Mouse (Mus musculus): ENCODE measurements around the gene Yipf7.

Yipf7 gene

DNA sequence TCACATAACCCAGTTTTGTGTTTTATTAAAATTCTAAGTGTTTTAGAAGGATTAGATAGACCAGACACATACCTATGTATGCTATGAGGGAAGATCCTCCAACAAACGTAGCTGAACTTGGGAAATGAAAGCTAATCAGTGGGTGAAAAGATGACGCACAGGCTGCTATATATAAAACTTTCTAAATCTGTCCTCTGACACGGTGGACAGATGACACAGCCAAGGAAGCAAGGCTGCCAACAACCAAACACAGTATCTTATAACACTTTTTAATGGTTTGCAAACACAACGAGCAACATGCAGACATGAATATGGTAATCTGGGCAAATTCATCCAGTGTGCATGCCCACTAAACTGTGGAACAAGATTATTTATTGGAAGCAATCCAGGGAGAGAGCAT lies at the start of gene Yipf7:
Gene Yipf7, minus strand, starts transcription at position 160 of the 400 bp plus-strand sequence.
- no peak for DNase-seq (ENCODE audit: low read depth, low spot score)

GRCm38 (mm10) chr5:69591640-69592461 lies 49.4 kb upstream of the Yipf7 start, which contains the start of gene Gnpda2:
TSS of gene Gnpda2 (minus strand) at chr5:69592340.
- DNase-seq (ENCODE audit: low read depth, low spot score) = peak; percentile 91

GRCm38 (mm10) chr5:69557404-69557935 lies 15.0 kb upstream of the Yipf7 start:
- DNase-seq (ENCODE audit: low read depth, low spot score) = peak; percentile 54

DNA sequence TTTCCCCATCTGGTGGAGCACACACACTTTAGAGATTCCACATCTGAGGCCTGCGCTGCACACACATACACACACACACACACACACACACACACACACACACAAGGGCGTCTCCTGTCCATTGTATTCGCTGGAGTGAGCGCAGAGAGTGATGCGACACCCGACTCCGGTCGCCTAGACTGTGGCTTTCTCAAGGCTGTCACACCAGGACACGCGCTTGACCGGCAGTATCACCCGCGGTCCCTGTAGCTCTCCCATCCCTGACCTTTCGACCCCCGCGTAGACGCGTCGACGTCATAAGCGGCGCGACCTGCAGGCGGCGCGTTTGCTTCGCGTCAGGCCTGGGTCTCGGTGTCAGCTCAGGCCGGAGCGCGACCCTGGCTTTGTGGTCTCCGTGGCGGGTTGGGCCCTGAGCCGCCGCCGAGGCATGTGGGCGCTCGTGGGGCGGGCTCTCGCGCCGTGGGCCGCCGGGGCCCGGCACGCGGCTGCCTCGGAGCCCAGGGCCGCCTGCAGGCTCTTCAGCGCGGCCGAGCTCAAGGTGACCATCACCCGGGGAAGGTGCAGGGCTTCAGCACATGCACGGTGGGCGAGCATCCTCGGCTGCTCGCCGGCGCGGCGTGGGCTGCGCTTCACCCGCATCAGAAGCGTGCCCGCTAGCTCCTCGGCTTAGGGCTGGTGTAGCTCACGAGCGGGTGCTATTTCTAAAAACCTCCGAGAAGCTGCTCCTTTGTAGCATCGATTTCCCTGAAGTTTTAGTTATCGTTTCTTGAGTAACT lies 14.4 kb upstream of the Yipf7 start, which contains the start of gene Guf1:
Gene Guf1, plus strand, starts transcription at position 296 of the 776 bp plus-strand sequence.
- DNase-seq (ENCODE audit: low read depth, low spot score) = peak; percentile 89

- DNase-seq (ENCODE audit: low read depth, low spot score) = no peak
Observed at GRCm38 (mm10) chr5:69541680-69542079, 768 bp downstream of the Yipf7 start.

- no peak for DNase-seq (ENCODE audit: low read depth, low spot score)
Observed at GRCm38 (mm10) chr5:69523944-69524343, 18.5 kb downstream of the Yipf7 start.

- peak; percentile 31 for DNase-seq (ENCODE audit: low read depth, low spot score)
Observed at GRCm38 (mm10) chr5:69522064-69522463, 20.4 kb downstream of the Yipf7 start.

DNA sequence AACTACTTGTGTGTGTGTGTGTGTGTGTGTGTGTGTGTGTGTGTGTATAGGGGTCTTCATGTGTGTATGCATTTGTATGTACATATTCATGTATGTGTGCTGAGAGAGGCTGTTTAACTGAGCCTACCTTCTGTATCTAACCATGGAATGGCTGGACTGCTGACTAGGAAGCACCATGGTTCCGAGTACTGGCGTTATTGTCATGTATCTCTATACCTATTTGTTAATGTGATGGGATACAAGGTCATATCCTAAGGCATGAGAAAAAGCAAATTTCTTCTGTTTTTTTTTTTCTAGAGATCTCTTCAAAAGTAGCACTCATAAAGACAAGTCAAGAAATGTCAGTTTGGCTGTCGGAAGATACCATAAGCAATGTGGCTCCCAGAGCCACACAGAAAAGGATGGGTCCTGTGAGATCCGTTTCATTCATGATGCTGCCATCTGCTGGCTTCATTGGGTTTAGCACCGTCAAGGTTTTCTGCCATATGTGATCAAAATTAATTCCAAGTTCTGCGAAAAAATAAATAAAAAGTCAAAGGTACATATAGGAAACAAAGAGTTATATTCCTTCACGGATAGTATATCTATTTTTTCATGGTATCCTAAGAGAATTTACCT lies 21.7 kb downstream of the Yipf7 start:
- DNase-seq (ENCODE audit: low read depth, low spot score) = peak; percentile 88

GRCm38 (mm10) chr5:69512203-69512602 lies 30.2 kb downstream of the Yipf7 start:
- no peak for DNase-seq (ENCODE audit: low read depth, low spot score)

GRCm38 (mm10) chr5:69511631-69512030 lies 30.8 kb downstream of the Yipf7 start:
- no peak for DNase-seq (ENCODE audit: low read depth, low spot score)

GRCm38 (mm10) chr5:69507045-69507444 lies 35.4 kb downstream of the Yipf7 start:
- DNase-seq (ENCODE audit: low read depth, low spot score) = no peak

DNA sequence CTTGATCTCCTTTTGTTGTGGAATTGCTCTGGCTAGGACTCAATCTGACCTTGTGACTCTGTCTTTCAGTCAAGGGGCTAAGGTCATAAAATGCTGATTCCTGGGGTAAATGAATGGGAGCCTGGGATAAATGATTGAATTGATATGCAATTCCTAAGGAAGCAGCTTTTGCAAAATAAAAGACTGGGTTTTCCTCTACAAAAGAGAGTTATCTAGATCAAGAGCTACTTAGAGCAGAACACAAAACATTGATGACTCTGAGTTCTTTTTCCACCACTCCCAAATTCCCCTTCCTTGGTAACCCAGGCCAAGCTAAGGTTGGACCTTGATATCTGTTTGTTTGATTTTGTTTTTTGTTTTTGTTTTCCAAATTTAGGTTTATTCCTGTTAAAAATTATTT lies 53.4 kb downstream of the Yipf7 start:
- no peak for DNase-seq (ENCODE audit: low read depth, low spot score)

GRCm38 (mm10) chr5:69467520-69467919 lies 74.9 kb downstream of the Yipf7 start:
- DNase-seq (ENCODE audit: low read depth, low spot score) = no peak
